Mouse (Mus musculus) forebrain, embryonic 10.5 days (tissue): ENCODE results near the gene Apeh. TPM values are rescaled to one million over a fixed set of nuclear protein-coding genes. Genes with fewer than 3 reads are reported as not detected.
A peak's percentile ranks its signal among the peaks of the same experiment; 100 is the strongest.

Experiments used
- DNase-seq: peaks from one replicate; pipeline ENCODE4 v3.0.0-alpha.2; 2017; ENCODE audit warnings: low spot score; ENCODE audit errors: extremely low spot score
- H3K27ac ChIP-seq: fragments of 300-500 bp; sonication (generic); 2 replicates; pipeline ENCODE4 v1.5.1; 2016; ENCODE audit warnings: mild to moderate bottlenecking
- H3K27me3 ChIP-seq: fragments of 300-500 bp; sonication (generic); 2 replicates; pipeline ENCODE4 v1.6.1; 2016; ENCODE audit warnings: mild to moderate bottlenecking; ENCODE audit not compliant: poor library complexity, severe bottlenecking
- H3K36me3 ChIP-seq: fragments of 300-500 bp; sonication (generic); replicated peaks from 2 replicates; pipeline ENCODE4 v1.6.1; 2016; ENCODE audit warnings: mild to moderate bottlenecking, moderate library complexity
- H3K4me1 ChIP-seq: fragments of 300-500 bp; sonication (generic); 2 replicates; pipeline ENCODE4 v1.6.1; 2016
- H3K4me3 ChIP-seq: fragments of 300-500 bp; sonication (generic); 2 replicates; pipeline ENCODE4 v1.5.1; 2016; ENCODE audit warnings: mild to moderate bottlenecking, moderate library complexity
- H3K9me3 ChIP-seq: fragments of 300-500 bp; sonication (generic); 2 replicates; pipeline ENCODE4 v1.6.1; 2016; ENCODE audit warnings: mild to moderate bottlenecking, moderate library complexity
- WGBS: fragments of 180-500 bp; shearing (Covaris S2); methylation state at CpG from one replicate; pipeline ENCODE4 v1.1.7; 2016; 5-methylcytosine and 5-hydroxymethylcytosine counted together
- polyA plus RNA-seq: library from polyadenylated mRNA; unstranded; fragments of >200 nt; fragmentation: Nextera tagmentation; extraction: Ambion mirVana; gene quantifications from 2 replicates; pipeline ENCODE4 v1.2.1, GENCODE M21; 2016

Apeh gene
- polyA plus RNA-seq, 1 experiment from 2014 or later = 79.4 TPM

- Histone ChIP-seq H3K27me3 (no peaks in the 10 kb centered on the region), H3K9me3 (no peaks in the 10 kb centered on the region), H3K4me3 (no peak overlapping the region), H3K27ac (no peak overlapping the region), H3K36me3 (peaks cover 66% of the 10 kb centered on the region), H3K4me1 (peaks cover 37% of the 10 kb centered on the region)
- WGBS = 69% methylated on average over 7 of the region's 7 CpGs
- DNase-seq = no peak
These were observed 42.0 kb downstream of the Apeh start for GRCm38 (mm10) chr9:108052411-108052810.

GRCm38 (mm10) chr9:108051931-108052220, 42.5 kb downstream of the Apeh start:
- no peak for DNase-seq
- Histone ChIP-seq H3K4me1 (peaks cover 38% of the 10 kb centered on the region), H3K27ac (no peak overlapping the region), H3K36me3 (peaks cover 66% of the 10 kb centered on the region), H3K4me3 (peak overlapping the region; percentile 2; the same call in 1 of the 2 replicates), H3K9me3 (no peaks in the 10 kb centered on the region), H3K27me3 (no peaks in the 10 kb centered on the region)
- WGBS = 86% methylated on average over 4 of the region's 4 CpGs

GRCm38 (mm10) chr9:108051184-108051930, 43.0 kb downstream of the Apeh start:
- 93% methylated on average over 15 of the region's 15 CpGs for WGBS
- Histone ChIP-seq H3K27me3 (no peaks in the 10 kb centered on the region), H3K27ac (no peak overlapping the region), H3K4me1 (peaks cover 38% of the 10 kb centered on the region), H3K4me3 (peak overlapping the region; percentile 2; the same call in 1 of the 2 replicates), H3K36me3 (peaks cover 66% of the 10 kb centered on the region), H3K9me3 (no peaks in the 10 kb centered on the region)
- no peak for DNase-seq

GRCm38 (mm10) chr9:108049561-108050251, 44.7 kb downstream of the Apeh start:
- peak overlapping the region; percentile 60 for H3K4me3 ChIP-seq
- 44% methylated on average over 15 of the region's 15 CpGs for WGBS
- no peak for DNase-seq
- no peaks in the 10 kb centered on the region for H3K9me3 ChIP-seq
- peak overlapping the region; percentile 81 for H3K27ac ChIP-seq
- H3K4me1 ChIP-seq = peaks cover 38% of the 10 kb centered on the region
- no peaks in the 10 kb centered on the region for H3K27me3 ChIP-seq
- H3K36me3 ChIP-seq = peaks cover 66% of the 10 kb centered on the region

GRCm38 (mm10) chr9:108049016-108049455, 45.4 kb downstream of the Apeh start, which contains the start of gene Gmppb:
Gene Gmppb (plus strand): TSS chr9:108049242.
- peak; percentile 95 for DNase-seq
- Histone ChIP-seq H3K27ac (peak within 1 kb of the TSS; percentile 81), H3K27me3 (no peaks in the 10 kb centered on the region)

GRCm38 (mm10) chr9:108048566-108048955, 45.8 kb downstream of the Apeh start:
- 2% methylated on average over 19 of the region's 19 CpGs for WGBS
- peak overlapping the region; percentile 60 for H3K4me3 ChIP-seq
- no peak for DNase-seq
- H3K4me1 ChIP-seq = peaks cover 38% of the 10 kb centered on the region
- no peaks in the 10 kb centered on the region for H3K9me3 ChIP-seq
- peaks cover 60% of the 10 kb centered on the region for H3K36me3 ChIP-seq
- no peaks in the 10 kb centered on the region for H3K27me3 ChIP-seq
- peak overlapping the region; percentile 81 for H3K27ac ChIP-seq

More at GRCm38 (mm10) chr9:108049016-108049455, 45.4 kb downstream of the Apeh start, which contains the start of gene Gmppb:
- Histone ChIP-seq H3K4me1 (peaks cover 38% of the 10 kb centered on the region), H3K36me3 (peaks cover 64% of the 10 kb centered on the region), H3K9me3 (no peaks in the 10 kb centered on the region), H3K4me3 (peak within 1 kb of the TSS; percentile 60)
- under 1% methylated on average over 35 of the region's 39 CpGs for WGBS

GRCm38 (mm10) chr9:108047601-108048565, 46.5 kb downstream of the Apeh start:
- H3K27me3 ChIP-seq = no peaks in the 10 kb centered on the region
- H3K4me1 ChIP-seq = peaks cover 31% of the 10 kb centered on the region
- H3K36me3 ChIP-seq = peaks cover 63% of the 10 kb centered on the region
- DNase-seq = no peak
- peak overlapping the region; percentile 60 for H3K4me3 ChIP-seq
- WGBS = 53% methylated on average over 17 of the region's 17 CpGs
- peak overlapping the region; percentile 81 for H3K27ac ChIP-seq
- no peaks in the 10 kb centered on the region for H3K9me3 ChIP-seq

GRCm38 (mm10) chr9:108046582-108046981, 47.8 kb downstream of the Apeh start:
- no peak overlapping the region for H3K4me3 ChIP-seq
- peaks cover 24% of the 10 kb centered on the region for H3K4me1 ChIP-seq
- 94% methylated on average over 4 of the region's 4 CpGs for WGBS
- no peak overlapping the region for H3K27ac ChIP-seq
- H3K27me3 ChIP-seq = no peaks in the 10 kb centered on the region
- no peaks in the 10 kb centered on the region for H3K9me3 ChIP-seq
- DNase-seq = no peak
- peaks cover 67% of the 10 kb centered on the region for H3K36me3 ChIP-seq

GRCm38 (mm10) chr9:108044751-108045492, 49.5 kb downstream of the Apeh start:
- Histone ChIP-seq H3K9me3 (no peaks in the 10 kb centered on the region), H3K27me3 (no peaks in the 10 kb centered on the region), H3K36me3 (peaks cover 68% of the 10 kb centered on the region), H3K4me3 (no peak overlapping the region), H3K27ac (no peak overlapping the region), H3K4me1 (peaks cover 20% of the 10 kb centered on the region)
- 96% methylated on average over 8 of the region's 8 CpGs for WGBS
- no peak for DNase-seq
